Mouse (Mus musculus) adrenal gland, postnatal 10 days (tissue): ENCODE data around the gene Tmem116. TPM values are rescaled to one million over a fixed set of nuclear protein-coding genes. Genes with fewer than 3 reads are reported as not detected.
"Not testable (repeated sequence)": the region's sequence is repeated elsewhere in the genome, so short reads cannot be mapped to it uniquely, and the experiment has no call there.

Experiments used
- DNase-seq: peaks from one replicate; pipeline ENCODE4 v3.0.0; 2021; ENCODE audit warnings: mixed read lengths
- total RNA-seq, 2 experiments: library from RNA; stranded (reverse); gene quantifications; 2 replicates each; pipeline ENCODE4 v1.2.3; 2021

Gene Tmem116
- total RNA-seq, 2 experiments from 2014 or later: 3.3 to 4.8 TPM

- DNase-seq: no peak
Measured at GRCm38 (mm10) chr5:121462967-121463366, 11.3 kb downstream of the Tmem116 start.

GRCm38 (mm10) chr5:121463601-121464250 lies 12.0 kb downstream of the Tmem116 start:
- no peak for DNase-seq

- DNase-seq: no peak
Measured at GRCm38 (mm10) chr5:121469566-121469965, 17.9 kb downstream of the Tmem116 start.

GRCm38 (mm10) chr5:121472411-121472810 lies 20.7 kb downstream of the Tmem116 start:
- no peak for DNase-seq

- DNase-seq: no peak
Measured at GRCm38 (mm10) chr5:121474610-121475009, 22.9 kb downstream of the Tmem116 start.

- no peak for DNase-seq
Measured at GRCm38 (mm10) chr5:121476040-121476439, 24.3 kb downstream of the Tmem116 start.

- DNase-seq: peak; percentile 54
Measured at GRCm38 (mm10) chr5:121477680-121478079, 26.0 kb downstream of the Tmem116 start.

GRCm38 (mm10) chr5:121484801-121485200 lies 33.1 kb downstream of the Tmem116 start:
- no peak for DNase-seq

GRCm38 (mm10) chr5:121493305-121493704 lies 41.6 kb downstream of the Tmem116 start:
- no peak for DNase-seq

GRCm38 (mm10) chr5:121500719-121501118 lies 49.0 kb downstream of the Tmem116 start:
- DNase-seq: no peak

- DNase-seq: not testable (repeated sequence)
Measured at GRCm38 (mm10) chr5:121501424-121501996, 49.8 kb downstream of the Tmem116 start.

- no peak for DNase-seq
Measured at GRCm38 (mm10) chr5:121503231-121503630, 51.5 kb downstream of the Tmem116 start, which contains the start of gene Adam1b. Gene Adam1b, minus strand, starts transcription at chr5:121503435.

GRCm38 (mm10) chr5:121506846-121507245 lies 55.2 kb downstream of the Tmem116 start:
- no peak for DNase-seq

GRCm38 (mm10) chr5:121510009-121510408 lies 58.3 kb downstream of the Tmem116 start:
- no peak for DNase-seq

GRCm38 (mm10) chr5:121518983-121519382 lies 67.3 kb downstream of the Tmem116 start:
- DNase-seq: no peak

- DNase-seq: not testable (repeated sequence)
Measured at GRCm38 (mm10) chr5:121519758-121520157, 68.1 kb downstream of the Tmem116 start.

GRCm38 (mm10) chr5:121525774-121526450 lies 74.2 kb downstream of the Tmem116 start:
- no peak for DNase-seq

GRCm38 (mm10) chr5:121526526-121526925 lies 74.8 kb downstream of the Tmem116 start:
- DNase-seq: peak; percentile 53

GRCm38 (mm10) chr5:121526961-121527360 lies 75.3 kb downstream of the Tmem116 start:
- DNase-seq: peak; percentile 45

- DNase-seq: no peak
Measured at GRCm38 (mm10) chr5:121534521-121534920, 82.8 kb downstream of the Tmem116 start.

GRCm38 (mm10) chr5:121535116-121535515 lies 83.4 kb downstream of the Tmem116 start:
- DNase-seq: no peak

GRCm38 (mm10) chr5:121536921-121537555 lies 85.3 kb downstream of the Tmem116 start:
- no peak for DNase-seq

- no peak for DNase-seq
Measured at GRCm38 (mm10) chr5:121537588-121537987, 85.9 kb downstream of the Tmem116 start.
